ENCODE assay signal across 14 mouse cellular contexts in genomic region chr11:68177415-68177814, GRCm38 (mm10).
"Had no signal": no experiment of that assay in that cellular context is flagged by ENCODE, and none has a peak within 500 bp of the region (broad histone marks: within the 10 kb centered on the region; RNA-seq: fewer than 3 reads in every experiment).

No protein-coding gene starts in this region.

- ATAC-seq: midbrain, embryonic 16.5 days had no signal

- H3K27ac ChIP-seq: kidney, embryonic 15.5 days; liver, embryonic 13.5 days; midbrain, embryonic 12.5 days; neural tube, embryonic 13.5 days had no signal

- H3K4me3 ChIP-seq: kidney, embryonic 15.5 days; liver, embryonic 13.5 days; midbrain, embryonic 12.5 days; myocyte; neural tube, embryonic 13.5 days had no signal

- H3K9me3 ChIP-seq: kidney, embryonic 15.5 days; liver, embryonic 13.5 days; midbrain, embryonic 12.5 days; neural tube, embryonic 13.5 days had no signal

- H3K36me3 ChIP-seq: kidney, embryonic 15.5 days; liver, embryonic 13.5 days; midbrain, embryonic 12.5 days; neural tube, embryonic 13.5 days had no signal

- DNase-seq: kidney, adult 8-10 months; kidney, postnatal 10 days; kidney, postnatal 36 days; liver, embryonic 13.5 days; lung, adult 2 months; lung, postnatal 14 days; lung, postnatal 4 days; thymus, adult 18-20 months; thymus, postnatal 36 days had no signal

- H3K27me3 ChIP-seq: kidney, embryonic 15.5 days; liver, embryonic 13.5 days; midbrain, embryonic 12.5 days had no signal

- H3K9ac ChIP-seq: kidney, embryonic 15.5 days; liver, embryonic 13.5 days; midbrain, embryonic 12.5 days; neural tube, embryonic 13.5 days had no signal

- H3K4me2 ChIP-seq: kidney, embryonic 15.5 days; liver, embryonic 13.5 days; midbrain, embryonic 12.5 days; neural tube, embryonic 13.5 days had no signal
